Mouse (Mus musculus) stomach, postnatal 0 days (tissue): ENCODE measurements at regions not wholly inside any gene's neighbourhood (a gene's known extent, or its start where the extent isn't known, plus 50 kb on each side); places are given as distances from the start of the nearest gene placed in this dataset.

Experiments used
- CTCF ChIP-seq: IDR thresholded peaks from 2 replicates; pipeline ENCODE4 v1.5.1; 2016; ENCODE audit warnings: antibody characterized with exemption, low read depth, mild to moderate bottlenecking, moderate library complexity
- EP300 ChIP-seq: optimal IDR thresholded peaks from 2 replicates; pipeline ENCODE3; 2016; ENCODE audit warnings: antibody characterized with exemption

DNA sequence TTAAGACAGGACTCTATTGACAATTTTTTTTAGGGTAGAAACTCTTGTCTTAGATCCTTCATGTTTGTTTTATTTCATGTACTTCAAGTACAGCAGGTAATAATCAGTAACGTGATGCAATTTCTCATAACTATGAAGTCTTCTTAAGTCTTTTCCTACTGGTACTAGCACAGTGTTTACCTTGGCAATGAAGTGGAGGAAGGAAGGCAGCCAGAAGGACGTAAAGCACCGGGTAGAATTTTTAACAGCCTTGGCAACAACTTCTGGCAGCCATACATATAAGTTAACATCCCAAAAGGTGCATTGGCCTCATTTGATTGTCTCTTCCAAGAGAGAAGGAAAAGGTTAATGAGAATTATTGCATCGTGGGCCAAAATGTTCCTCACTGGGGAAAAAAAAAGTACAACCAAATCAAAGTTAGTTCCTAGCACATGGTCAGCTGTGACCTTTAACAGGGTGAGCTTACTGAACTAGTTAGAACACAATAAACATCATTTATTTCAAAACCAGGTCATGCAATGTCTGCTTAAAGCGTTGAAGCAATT, 83.3 kb upstream of the Ogfrl1 start:
- TF ChIP-seq CTCF (no peak), EP300 (no peak)
